Mouse (Mus musculus) WW6 (cell line): ENCODE data around the gene Ino80.

Experiments
- DNase-seq: peaks from one replicate; pipeline ENCODE4 v3.0.0-alpha.2; 2013; ENCODE audit warnings: low read depth, low spot score

The Ino80 gene

GRCm38 (mm10) chr2:119324576-119325318, 152.7 kb downstream of the Ino80 start:
- no peak for DNase-seq

GRCm38 (mm10) chr2:119323866-119324575, 153.5 kb downstream of the Ino80 start:
- DNase-seq = no peak
